ENCODE assay signal across 8 mouse cellular contexts in genomic region chr4:81744629-81745509, GRCm38 (mm10).
A peak's percentile ranks its signal among the peaks of the same experiment; 100 is the strongest.
DNase-seq lines count a peak whose midpoint lies in the region; ATAC-seq lines count a peak whose summit lies in the region.

No protein-coding gene starts in this region.

- H3K36me3 ChIP-seq in embryonic facial prominence, embryonic 13.5 days, result no peaks in the 10 kb centered on the region
- H3K36me3 ChIP-seq in hindbrain, embryonic 10.5 days, result no peaks in the 10 kb centered on the region
- H3K36me3 ChIP-seq in limb, embryonic 10.5 days, result no peaks in the 10 kb centered on the region

- no peaks in the 10 kb centered on the region for H3K9me3 ChIP-seq in embryonic facial prominence, embryonic 13.5 days
- no peaks in the 10 kb centered on the region for H3K9me3 ChIP-seq in hindbrain, embryonic 10.5 days
- no peaks in the 10 kb centered on the region for H3K9me3 ChIP-seq in limb, embryonic 10.5 days (replicated peaks)

- peak; percentile 77 for ATAC-seq in frontal cortex, adult (ENCODE audit: low TSS enrichment)
- ATAC-seq in embryonic facial prominence, embryonic 13.5 days (ENCODE audit: insufficient number of reproducible peaks, insufficient read depth, low FRiP score, low TSS enrichment, low read depth), result no peak

- no peak overlapping the region for H3K9ac ChIP-seq in embryonic facial prominence, embryonic 13.5 days

- H3K4me3 ChIP-seq in embryonic facial prominence, embryonic 13.5 days, result no peak overlapping the region
- no peak overlapping the region; the same call in 1 of the 2 replicates for H3K4me3 ChIP-seq in hindbrain, embryonic 10.5 days
- no peak overlapping the region for H3K4me3 ChIP-seq in limb, embryonic 10.5 days

- H3K4me1 ChIP-seq in embryonic facial prominence, embryonic 13.5 days, result peaks cover 19% of the 10 kb centered on the region
- peaks cover 30% of the 10 kb centered on the region for H3K4me1 ChIP-seq in hindbrain, embryonic 10.5 days (replicated peaks)
- H3K4me1 ChIP-seq in limb, embryonic 10.5 days, result peaks cover 15% of the 10 kb centered on the region

- WGBS in embryonic facial prominence, embryonic 13.5 days, result 29% methylated on average over 18 of the region's 18 CpGs
- 18% methylated on average over 18 of the region's 18 CpGs for WGBS in hindbrain, embryonic 10.5 days
- 44% methylated on average over 18 of the region's 18 CpGs for WGBS in limb, embryonic 10.5 days

- 0 out of 2 replicates have a peak overlapping the region, but pooled peaks have one; percentile 5 for H3K4me2 ChIP-seq in embryonic facial prominence, embryonic 13.5 days

- intact Hi-C loops in left cerebral cortex, postnatal 36 days (cut with DNase I), result no loop called here

- DNase-seq in frontal cortex, adult 2 months (ENCODE audit: extremely low spot score in 1 of 2, low spot score in 1 of 2), result no peak
- DNase-seq in hindbrain, embryonic 10.5 days (ENCODE audit: low spot score), result peak; percentile 46
- DNase-seq in limb, embryonic 10.5 days (ENCODE audit: low spot score), result no peak
- peak; percentile 63 for DNase-seq in neural tube, embryonic 10.5 days (ENCODE audit: extremely low spot score, low spot score)
- DNase-seq in urinary bladder, postnatal 4 days (ENCODE audit: low spot score in 2 of 2), result no peak
- no peak for DNase-seq in left cerebral cortex, postnatal 36 days (ENCODE audit: low spot score in 2 of 2)

- H3K27ac ChIP-seq in embryonic facial prominence, embryonic 13.5 days, result peak overlapping the region; percentile 74
- H3K27ac ChIP-seq in hindbrain, embryonic 10.5 days, result peak overlapping the region; percentile 86
- 0 out of 2 replicates have a peak overlapping the region, but pooled peaks have one; percentile 44 for H3K27ac ChIP-seq in limb, embryonic 10.5 days

- H3K27me3 ChIP-seq in embryonic facial prominence, embryonic 13.5 days, result no peaks in the 10 kb centered on the region
- H3K27me3 ChIP-seq in hindbrain, embryonic 10.5 days (ENCODE audit: insufficient read depth, poor library complexity, severe bottlenecking), result no peaks in the 10 kb centered on the region
- H3K27me3 ChIP-seq in limb, embryonic 10.5 days (ENCODE audit: low read depth, poor library complexity, severe bottlenecking), result no peaks in the 10 kb centered on the region

Comparison
In these comparisons a context has a peak if more than half of its experiments do, and no peak if none do; other contexts are left out.
1. DNase-seq: peak in hindbrain, embryonic 10.5 days (single experiment) and neural tube, embryonic 10.5 days (single experiment); none in frontal cortex, adult 2 months (0 of 2), limb, embryonic 10.5 days (single experiment), urinary bladder, postnatal 4 days (0 of 2) and left cerebral cortex, postnatal 36 days (0 of 2).
2. Peak in every context shown above with its lines, with median percentiles within 50 percentile points of each other: H3K27ac ChIP-seq.